Mouse (Mus musculus) ES-E14 (cell line): ENCODE measurements at regions not wholly inside any gene's neighbourhood (a gene's known extent, or its start where the extent isn't known, plus 50 kb on each side); places are given as distances from the start of the nearest gene placed in this dataset.

Experiments used
- CHD2 ChIP-seq: IDR thresholded peaks from 2 replicates; pipeline ENCODE4 v1.6.1; 2014; ENCODE audit warnings: mild to moderate bottlenecking, low read depth, low read length, inconsistent platforms
- HCFC1 ChIP-seq: IDR thresholded peaks from 2 replicates; pipeline ENCODE4 v1.6.1; 2012; ENCODE audit warnings: low read length, inconsistent platforms, borderline replicate concordance; ENCODE audit not compliant: insufficient read depth
- MAFK ChIP-seq: IDR thresholded peaks from 2 replicates; pipeline ENCODE4 v1.6.1; 2014; ENCODE audit warnings: mild to moderate bottlenecking, low read depth, low read length, inconsistent platforms; ENCODE audit not compliant: insufficient read depth
- ZC3H11A ChIP-seq: IDR thresholded peaks from 2 replicates; pipeline ENCODE4 v1.6.1; 2012; ENCODE audit warnings: low read depth, mild to moderate bottlenecking, inconsistent platforms, low read length, borderline replicate concordance
- ZNF384 ChIP-seq: IDR thresholded peaks from 2 replicates; pipeline ENCODE4 v1.6.1; 2012; ENCODE audit warnings: low read depth, low read length, inconsistent platforms

- TF ChIP-seq HCFC1, result no peak
- TF ChIP-seq MAFK, result no peak
- TF ChIP-seq ZNF384, result no peak
- TF ChIP-seq CHD2, result no peak
- TF ChIP-seq ZC3H11A, result no peak
Measured at GRCm38 (mm10) chr19:53454059-53454458, 63.7 kb upstream of the Smndc1 start.
